Mouse (Mus musculus) hindbrain, postnatal 0 days (tissue): ENCODE measurements around the gene Hoxc8. TPM values are rescaled to one million over a fixed set of nuclear protein-coding genes. Genes with fewer than 3 reads are reported as not detected.

Experiments
- ATAC-seq: fragments of 200-750 bp; cut with Nextera tagmentation; 2 replicates; pipeline ENCODE4 v1.8.0; 2017; ENCODE audit warnings: mild to moderate bottlenecking, moderate TSS enrichment, moderate library complexity
- DNase-seq: peaks from one replicate; pipeline ENCODE4 v3.0.0-alpha.2; 2015; ENCODE audit warnings: low spot score
- H3K27ac ChIP-seq: fragments of 300-500 bp; sonication (generic); 2 replicates; pipeline ENCODE4 v1.5.1; 2014; ENCODE audit warnings: mild to moderate bottlenecking
- H3K27me3 ChIP-seq: fragments of 300-500 bp; sonication (generic); 2 replicates; pipeline ENCODE4 v1.6.1; 2014; ENCODE audit warnings: low read length, mixed read lengths; ENCODE audit not compliant: insufficient read depth
- H3K36me3 ChIP-seq: fragments of 300-500 bp; sonication (generic); 2 replicates; pipeline ENCODE4 v1.6.1; 2014; ENCODE audit warnings: low read length, mixed read lengths; ENCODE audit not compliant: insufficient read depth
- H3K4me1 ChIP-seq: fragments of 300-500 bp; sonication (generic); 2 replicates; pipeline ENCODE4 v1.6.1; 2014; ENCODE audit warnings: antibody characterized with exemption, low read length, mixed read lengths; ENCODE audit not compliant: insufficient read depth
- H3K4me2 ChIP-seq: fragments of 300-500 bp; sonication (generic); 2 replicates; pipeline ENCODE4 v1.6.1; 2014; ENCODE audit warnings: low read depth, mild to moderate bottlenecking, low read length, moderate library complexity, mixed read lengths
- H3K4me3 ChIP-seq: fragments of 300-500 bp; sonication (generic); 2 replicates; pipeline ENCODE4 v1.5.1; 2014; ENCODE audit warnings: low read length
- H3K9ac ChIP-seq: fragments of 300-500 bp; sonication (generic); replicated peaks from 2 replicates; pipeline ENCODE4 v1.6.1; 2014; ENCODE audit warnings: mild to moderate bottlenecking, low read length, moderate library complexity, mixed read lengths
- H3K9me3 ChIP-seq: fragments of 300-500 bp; sonication (generic); 2 replicates; pipeline ENCODE4 v1.6.1; 2016; ENCODE audit warnings: low read length, mixed read lengths
- CTCF ChIP-seq: IDR thresholded peaks from 2 replicates; pipeline ENCODE4 v1.5.1; 2016; ENCODE audit warnings: antibody characterized with exemption, control low read depth, low read depth
- WGBS: fragments of 180-500 bp; shearing (Covaris S2); extraction: QIAGEN DNeasy Blood & Tissue Kit; methylation state at CpG from one replicate; pipeline ENCODE4 v1.1.7; 2014; 5-methylcytosine and 5-hydroxymethylcytosine counted together
- polyA plus RNA-seq: library from polyadenylated mRNA; unstranded; fragments of >200 nt; fragmentation: Nextera tagmentation; extraction: Ambion mirVana; gene quantifications from 2 replicates; pipeline ENCODE4 v1.2.1, GENCODE M21; 2015
- total RNA-seq: library from RNA; depleted of rRNA; stranded (reverse); fragments of >200 nt; gene quantifications from 2 replicates; pipeline ENCODE4 v1.2.3, GENCODE M21; 2014

Hoxc8 gene
- total and polyA plus RNA-seq, 2 experiments from 2014 or later, result 0.26 TPM; not detected in 1

GRCm38 (mm10) chr15:102965003-102965891, 25.2 kb upstream of the Hoxc8 start:
- ATAC-seq (no peak), DNase-seq (no peak)
- no peak overlapping the region for H3K9ac ChIP-seq
- peaks cover 96% of the 10 kb centered on the region for H3K27me3 ChIP-seq
- H3K4me1 ChIP-seq, result no peaks in the 10 kb centered on the region
- H3K4me2 ChIP-seq, result no peak overlapping the region
- no peak for TF ChIP-seq CTCF
- H3K4me3 ChIP-seq, result no peak overlapping the region
- H3K9me3 ChIP-seq, result no peaks in the 10 kb centered on the region
- no peak overlapping the region for H3K27ac ChIP-seq
- H3K36me3 ChIP-seq, result no peaks in the 10 kb centered on the region
- WGBS, result 4% methylated on average over 26 of the region's 26 CpGs

- no peak overlapping the region for H3K9ac ChIP-seq
- no peaks in the 10 kb centered on the region for H3K36me3 ChIP-seq
- TF ChIP-seq CTCF, result peak; percentile 70
- no peak overlapping the region for H3K4me2 ChIP-seq
- DNase-seq (peak; percentile 76), ATAC-seq (peak; percentile 45; the same call in 1 of the 2 replicates)
- H3K4me3 ChIP-seq, result no peak overlapping the region
- H3K27ac ChIP-seq, result no peak overlapping the region
- 2% methylated on average over 29 of the region's 30 CpGs for WGBS
- peaks cover 96% of the 10 kb centered on the region for H3K27me3 ChIP-seq
- H3K4me1 ChIP-seq, result no peaks in the 10 kb centered on the region
- H3K9me3 ChIP-seq, result no peaks in the 10 kb centered on the region
These were observed 24.3 kb upstream of the Hoxc8 start for GRCm38 (mm10) chr15:102965892-102966775.

GRCm38 (mm10) chr15:102966776-102967311, 23.6 kb upstream of the Hoxc8 start, which contains the start of gene Hoxc10:
Hoxc10 (plus strand) TSS chr15:102966796.
- ATAC-seq (no peak), DNase-seq (no peak)
- H3K4me3 ChIP-seq, result no peak within 1 kb of the TSS
- no peak within 1 kb of the TSS for H3K27ac ChIP-seq
- no peaks in the 10 kb centered on the region for H3K36me3 ChIP-seq
- H3K4me1 ChIP-seq, result no peaks in the 10 kb centered on the region
- TF ChIP-seq CTCF, result no peak
- H3K27me3 ChIP-seq, result peaks cover 96% of the 10 kb centered on the region
- 3% methylated on average over 27 of the region's 27 CpGs for WGBS
- no peak within 1 kb of the TSS for H3K9ac ChIP-seq
- no peaks in the 10 kb centered on the region for H3K9me3 ChIP-seq
- no peak within 1 kb of the TSS for H3K4me2 ChIP-seq

- no peaks in the 10 kb centered on the region for H3K36me3 ChIP-seq
- WGBS, result 4% methylated on average over 12 of the region's 12 CpGs
- H3K9ac ChIP-seq, result no peak within 1 kb of the TSS
- TF ChIP-seq CTCF, result no peak
- ATAC-seq (no peak), DNase-seq (no peak)
- H3K9me3 ChIP-seq, result no peaks in the 10 kb centered on the region
- no peaks in the 10 kb centered on the region for H3K4me1 ChIP-seq
- H3K27me3 ChIP-seq, result peaks cover 98% of the 10 kb centered on the region
- no peak within 1 kb of the TSS for H3K4me3 ChIP-seq
- no peak within 1 kb of the TSS for H3K27ac ChIP-seq
- no peak within 1 kb of the TSS for H3K4me2 ChIP-seq
These were observed 23.2 kb upstream of the Hoxc8 start, which contains the start of gene Hoxc5 for GRCm38 (mm10) chr15:102967312-102967510. Hoxc5 (plus strand) TSS chr15:102967443.

DNA sequence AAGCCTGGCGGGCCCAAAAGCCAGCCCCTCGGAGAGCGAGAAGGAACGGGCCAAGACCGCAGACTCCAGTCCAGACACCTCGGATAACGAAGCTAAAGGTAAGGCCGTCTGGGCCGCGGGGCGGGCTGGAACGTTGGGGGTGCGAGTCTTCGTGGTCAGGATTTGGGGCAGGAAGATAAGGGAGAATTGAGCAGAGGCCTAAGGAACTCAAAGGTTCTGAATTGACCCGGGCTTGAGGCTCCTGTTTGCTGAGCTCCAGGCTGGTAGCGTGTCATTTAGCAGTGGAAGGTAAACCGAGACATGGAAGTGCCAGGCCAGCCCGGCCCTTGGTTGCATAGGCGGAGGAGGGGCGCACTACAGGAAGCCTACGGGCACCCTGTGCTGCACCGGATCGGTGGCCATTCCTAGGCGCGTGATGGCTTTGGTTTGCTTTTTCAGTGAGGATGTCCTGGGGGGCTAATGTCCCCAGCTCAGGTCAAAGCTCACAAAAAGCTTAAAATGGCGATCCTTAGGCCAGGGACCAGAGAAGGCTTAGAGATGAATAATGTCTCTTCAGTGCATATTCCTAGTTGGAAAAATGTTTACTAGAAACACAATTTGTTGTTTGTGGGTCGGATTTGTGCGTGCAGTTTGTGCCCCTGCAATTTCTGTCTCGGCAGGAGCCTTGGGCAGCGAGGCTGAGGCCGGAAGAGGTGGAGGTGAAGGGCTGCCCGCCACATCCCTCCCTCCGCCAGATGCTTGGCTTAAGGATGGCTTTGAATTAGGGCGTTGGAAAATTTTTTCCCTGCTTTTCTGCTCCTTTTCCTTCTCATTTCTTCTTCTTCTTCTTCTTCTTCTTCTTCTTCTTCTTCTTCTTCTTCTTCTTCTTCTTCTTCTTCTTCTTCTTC, 22.7 kb upstream of the Hoxc8 start:
- ATAC-seq (no peak), DNase-seq (no peak)
- peaks cover 98% of the 10 kb centered on the region for H3K27me3 ChIP-seq
- H3K27ac ChIP-seq, result no peak overlapping the region
- H3K4me3 ChIP-seq, result no peak overlapping the region
- no peak for TF ChIP-seq CTCF
- H3K36me3 ChIP-seq, result no peaks in the 10 kb centered on the region
- no peaks in the 10 kb centered on the region for H3K9me3 ChIP-seq
- H3K4me1 ChIP-seq, result no peaks in the 10 kb centered on the region
- 3% methylated on average over 34 of the region's 34 CpGs for WGBS
- H3K4me2 ChIP-seq, result no peak overlapping the region
- no peak overlapping the region for H3K9ac ChIP-seq

DNA sequence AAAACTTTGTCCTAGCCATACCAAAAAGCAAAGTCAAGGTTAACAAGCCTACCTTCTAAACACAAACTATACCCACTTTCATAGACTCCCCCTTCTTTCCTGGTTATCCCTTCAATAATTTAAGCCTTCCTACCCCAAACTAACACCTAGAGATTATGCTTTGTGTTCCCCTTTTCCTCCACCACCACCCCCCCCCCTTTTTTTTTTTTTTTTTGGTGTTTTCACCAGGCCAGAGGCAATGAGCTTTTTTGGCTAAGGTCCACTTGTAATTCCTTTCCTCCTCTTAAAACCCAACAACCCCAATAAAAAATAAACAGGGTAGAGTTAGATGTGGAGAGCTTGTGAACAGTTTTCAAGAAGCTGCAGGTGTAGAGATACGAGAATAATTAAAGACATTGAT, 21.1 kb upstream of the Hoxc8 start:
- H3K4me3 ChIP-seq, result no peak overlapping the region
- no peak overlapping the region for H3K27ac ChIP-seq
- WGBS, result 34% methylated on average over 1 of the region's 1 CpGs
- H3K4me1 ChIP-seq, result no peaks in the 10 kb centered on the region
- H3K27me3 ChIP-seq, result peaks cover 98% of the 10 kb centered on the region
- no peak overlapping the region for H3K4me2 ChIP-seq
- no peak for TF ChIP-seq CTCF
- H3K36me3 ChIP-seq, result no peaks in the 10 kb centered on the region
- no peak overlapping the region for H3K9ac ChIP-seq
- DNase-seq (no peak), ATAC-seq (no peak)
- H3K9me3 ChIP-seq, result no peaks in the 10 kb centered on the region
